Mouse (Mus musculus) myocyte (in vitro differentiated cells): ENCODE measurements around the gene Nelfb. TPM values are rescaled to one million over a fixed set of nuclear protein-coding genes. Genes with fewer than 3 reads are reported as not detected.

ENCODE experiments used
- H3K27me3 ChIP-seq: one replicate; pipeline ENCODE4 v1.6.1; 2011; ENCODE audit not compliant: control insufficient read depth, insufficient read depth, insufficient read length
- H3K36me3 ChIP-seq: one replicate; pipeline ENCODE4 v1.6.1; 2011; ENCODE audit not compliant: control insufficient read depth, insufficient read depth
- H3K4me2 ChIP-seq: one replicate; pipeline ENCODE4 v1.6.1; 2011; ENCODE audit warnings: low read depth, control low read depth
- H3K4me3 ChIP-seq: one replicate; pipeline ENCODE4 v1.5.1; 2011; ENCODE audit warnings: mild to moderate bottlenecking, control low read depth, moderate library complexity
- H3K79me2 ChIP-seq: one replicate; pipeline ENCODE4 v1.6.1; 2011; ENCODE audit not compliant: control insufficient read depth, insufficient read depth
- H3ac ChIP-seq: one replicate; pipeline ENCODE4 v1.6.1; 2011; ENCODE audit not compliant: control insufficient read depth, insufficient read length
- CEBPB ChIP-seq: IDR thresholded peaks from 2 replicates; pipeline ENCODE4 v1.6.1; 2011; ENCODE audit warnings: mild to moderate bottlenecking, moderate library complexity; ENCODE audit not compliant: poor library complexity, insufficient read depth, severe bottlenecking
- E2F4 ChIP-seq: IDR thresholded peaks from one replicate; pipeline ENCODE4 v1.6.1; 2011; ENCODE audit warnings: mild to moderate bottlenecking, control low read depth, moderate library complexity; ENCODE audit not compliant: insufficient read depth
- MAX ChIP-seq: IDR thresholded peaks from one replicate; pipeline ENCODE4 v1.6.1; 2011; ENCODE audit warnings: low read depth, mild to moderate bottlenecking, control low read depth
- MYOD1 ChIP-seq, 3 experiments: IDR thresholded peaks; one replicate each; pipeline ENCODE4 v1.6.1; 2011; ENCODE audit warnings: control low read depth in 2 of 3, low read depth in 2 of 3, mild to moderate bottlenecking in 2 of 3, moderate library complexity in 1 of 3; ENCODE audit not compliant: insufficient read length in 2 of 3, control insufficient read depth in 1 of 3
- MYOG ChIP-seq, 3 experiments: IDR thresholded peaks; one replicate each; pipeline ENCODE4 v1.6.1; 2011; ENCODE audit warnings: control low read depth in 2 of 3, low read depth in 2 of 3, mild to moderate bottlenecking in 2 of 3; ENCODE audit not compliant: insufficient read length in 2 of 3, control insufficient read depth in 1 of 3, insufficient read depth in 1 of 3
- POLR2A ChIP-seq: IDR thresholded peaks from one replicate; pipeline ENCODE4 v1.6.1; 2011; ENCODE audit warnings: low read depth, mild to moderate bottlenecking, control low read depth, moderate library complexity; ENCODE audit not compliant: insufficient read length
- POLR2AphosphoS2 ChIP-seq: IDR thresholded peaks from one replicate; pipeline ENCODE4 v1.6.1; 2011; ENCODE audit warnings: low read depth, control low read depth; ENCODE audit not compliant: insufficient read length
- REST ChIP-seq: IDR thresholded peaks from one replicate; pipeline ENCODE4 v1.6.1; 2011; ENCODE audit warnings: mild to moderate bottlenecking, control low read depth, moderate library complexity; ENCODE audit not compliant: insufficient read depth, insufficient read length
- SRF ChIP-seq: IDR thresholded peaks from one replicate; pipeline ENCODE4 v1.6.1; 2011; ENCODE audit warnings: low read depth; ENCODE audit not compliant: control insufficient read depth, insufficient read length
- TCF12 ChIP-seq: IDR thresholded peaks from one replicate; pipeline ENCODE4 v1.6.1; 2011; ENCODE audit warnings: mild to moderate bottlenecking, control low read depth; ENCODE audit not compliant: poor library complexity, insufficient read depth, severe bottlenecking
- TCF3 ChIP-seq: IDR thresholded peaks from one replicate; pipeline ENCODE4 v1.6.1; 2011; ENCODE audit warnings: low read depth, control low read depth; ENCODE audit not compliant: insufficient read length
- USF1 ChIP-seq: IDR thresholded peaks from one replicate; pipeline ENCODE4 v1.6.1; 2011; ENCODE audit warnings: low read depth, mild to moderate bottlenecking, control low read depth, moderate library complexity
- polyA plus RNA-seq: library from polyadenylated mRNA; unstranded; fragments of >200 nt; fragmentation: generic; extraction: Trizol; gene quantifications from one replicate; pipeline ENCODE4 v1.2.1, GENCODE M21; 2012; ENCODE audit warnings: missing spikeins

Gene Nelfb
- polyA plus RNA-seq, 1 experiment: 55.8 TPM

DNA sequence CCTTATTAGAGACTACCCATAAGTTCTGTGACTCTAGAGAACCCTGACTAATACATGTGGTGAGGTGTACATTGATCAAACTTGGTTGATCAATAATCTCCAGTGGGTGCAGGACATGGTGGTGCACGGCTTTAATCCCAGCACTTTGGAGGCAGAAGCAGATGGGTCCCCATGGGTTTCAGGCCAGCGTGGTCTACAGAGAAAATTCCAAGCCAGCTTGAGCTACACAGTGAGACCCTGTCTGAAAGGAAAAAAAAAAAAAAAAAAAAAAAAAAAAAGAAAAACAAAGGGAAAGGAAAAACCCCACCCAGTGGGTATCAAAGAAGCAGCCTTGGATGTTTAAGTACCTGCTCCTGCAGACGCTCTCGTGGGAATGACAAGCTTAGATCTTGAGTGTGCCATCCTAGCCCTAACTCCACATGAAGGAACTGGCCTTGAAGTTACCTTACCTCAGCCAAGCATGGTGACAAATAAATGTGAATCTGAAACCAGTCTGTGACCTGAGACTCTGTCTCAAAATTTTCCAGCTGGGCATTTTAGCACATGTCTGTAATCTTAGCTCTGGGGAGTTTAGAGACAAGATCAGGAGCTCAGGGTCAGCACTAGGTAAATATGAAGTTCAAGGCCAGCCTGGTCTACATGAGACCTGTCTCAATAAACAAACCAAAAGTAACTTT is 59.9 kb downstream of the Nelfb start:
- TF ChIP-seq TCF3: no peak
- TF ChIP-seq REST: no peak
- TF ChIP-seq MAX: no peak
- no peak for TF ChIP-seq POLR2AphosphoS2
- no peak for TF ChIP-seq MYOD1 (IDR thresholded peaks at IDR 0.05; ENCODE audit: control insufficient read depth in 1 of 3, insufficient read length in 2 of 3, low read depth in 2 of 3)
- no peak for TF ChIP-seq POLR2A
- no peak for TF ChIP-seq TCF12
- no peak for TF ChIP-seq SRF
- no peak for TF ChIP-seq MYOG (IDR thresholded peaks at IDR 0.05; ENCODE audit: control insufficient read depth in 1 of 3, insufficient read depth in 1 of 3, insufficient read length in 2 of 3, low read depth in 2 of 3)
- TF ChIP-seq E2F4: no peak
- TF ChIP-seq USF1: no peak
- TF ChIP-seq CEBPB: no peak
- Histone ChIP-seq H3K27me3 (no peaks in the 10 kb centered on the region), H3K4me3 (no peak overlapping the region), H3K36me3 (no peaks in the 10 kb centered on the region), H3K79me2 (no peaks in the 10 kb centered on the region), H3K4me2 (no peak overlapping the region), H3ac (no peak overlapping the region)

Other genes with a start within 250 kb of the Nelfb start
- gene Dph7, start 249.1 kb downstream of the Nelfb start, polyA plus RNA-seq: 11.7 TPM
- 79.7 TPM for gene Mrpl41, start 236.4 kb downstream of the Nelfb start, polyA plus RNA-seq
- 8.8 TPM for gene Pnpla7, start 235.5 kb downstream of the Nelfb start, polyA plus RNA-seq
- 33.7 TPM for gene Nsmf, start 157.1 kb downstream of the Nelfb start, polyA plus RNA-seq
- not detected for gene Entpd8, start 131.2 kb downstream of the Nelfb start, polyA plus RNA-seq
- gene Noxa1, start 116.3 kb downstream of the Nelfb start, polyA plus RNA-seq: not detected
- gene Nrarp, start 30.7 kb downstream of the Nelfb start, polyA plus RNA-seq: 1.3 TPM
- 9.2 TPM for gene Tor4a, start 14.6 kb downstream of the Nelfb start, polyA plus RNA-seq
- gene Stpg3, start 3.1 kb upstream of the Nelfb start, polyA plus RNA-seq: not detected
- gene Fam166a, start 7.3 kb upstream of the Nelfb start, polyA plus RNA-seq: 0.48 TPM
- 359 TPM for gene Tubb4b, start 13.2 kb upstream of the Nelfb start, polyA plus RNA-seq
- not detected for gene Slc34a3, start 22.9 kb upstream of the Nelfb start, polyA plus RNA-seq
- not detected for gene Rnf224, start 25.3 kb upstream of the Nelfb start, polyA plus RNA-seq
- gene Rnf208, start 30.8 kb upstream of the Nelfb start, polyA plus RNA-seq: 0.59 TPM
- not detected for gene Cysrt1, start 31.0 kb upstream of the Nelfb start, polyA plus RNA-seq
- gene AL732309.1, start 35.4 kb upstream of the Nelfb start, polyA plus RNA-seq: 4.5 TPM
- 47.2 TPM for gene Tmem203, start 44.0 kb upstream of the Nelfb start, polyA plus RNA-seq
- gene Tprn, start 51.1 kb upstream of the Nelfb start, polyA plus RNA-seq: 5.5 TPM
- 106 TPM for gene Ssna1, start 60.9 kb upstream of the Nelfb start, polyA plus RNA-seq
- gene Anapc2, start 61.0 kb upstream of the Nelfb start, polyA plus RNA-seq: 97.9 TPM
- gene Tmem210, start 76.7 kb upstream of the Nelfb start, polyA plus RNA-seq: 0.40 TPM
- 1.6 TPM for gene Lrrc26, start 78.4 kb upstream of the Nelfb start, polyA plus RNA-seq
- 0.12 TPM for gene Grin1, start 107.7 kb upstream of the Nelfb start, polyA plus RNA-seq
- gene Man1b1, start 120.8 kb upstream of the Nelfb start, polyA plus RNA-seq: 46.3 TPM
- 43.0 TPM for gene Dpp7, start 144.9 kb upstream of the Nelfb start, polyA plus RNA-seq
- 68.3 TPM for gene Uap1l1, start 154.2 kb upstream of the Nelfb start, polyA plus RNA-seq
- gene Sapcd2, start 160.8 kb upstream of the Nelfb start, polyA plus RNA-seq: 10.4 TPM
- 0.89 TPM for gene Entpd2, start 184.4 kb upstream of the Nelfb start, polyA plus RNA-seq
- 114 TPM for gene Npdc1, start 187.9 kb upstream of the Nelfb start, polyA plus RNA-seq
- 0.08 TPM for gene Fut7, start 211.8 kb upstream of the Nelfb start, polyA plus RNA-seq
- 9.8 TPM for gene Abca2, start 217.2 kb upstream of the Nelfb start, polyA plus RNA-seq
- 13.5 TPM for gene Clic3, start 245.3 kb upstream of the Nelfb start, polyA plus RNA-seq
- gene Paxx, start 249.6 kb upstream of the Nelfb start, polyA plus RNA-seq: 64.3 TPM